9 mouse cellular contexts compared by ENCODE assay signal in the genomic region with DNA sequence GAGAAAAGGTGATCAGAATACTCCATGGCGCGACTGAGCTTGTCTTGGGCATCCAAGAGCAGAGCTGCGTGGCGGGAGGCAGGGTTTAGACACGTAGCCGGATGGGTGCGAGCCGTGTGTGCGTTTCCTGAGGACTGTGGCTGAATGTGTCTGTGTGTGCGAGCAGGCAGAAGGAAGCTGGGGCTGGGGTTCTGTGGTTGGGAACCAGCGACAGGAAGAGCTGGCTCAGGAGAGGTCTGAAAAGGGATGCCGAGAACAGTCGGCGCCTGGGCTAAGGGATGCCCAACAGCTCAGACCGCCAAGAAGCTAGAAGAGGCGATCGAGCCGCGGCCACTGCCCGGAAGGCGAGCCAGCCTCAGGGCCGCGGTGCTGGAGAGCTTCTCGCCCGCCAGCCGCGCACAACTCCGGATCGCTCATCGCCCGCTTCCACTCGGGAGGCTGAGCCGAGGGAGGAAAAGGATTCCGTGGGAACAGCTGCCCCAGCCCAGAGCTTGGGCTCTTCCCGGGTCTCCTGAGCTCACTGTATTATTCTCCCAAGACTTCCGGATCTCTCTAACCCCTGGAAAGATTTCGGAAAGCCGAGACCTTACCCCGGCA.
DNase-seq lines count a peak whose midpoint lies in the region; ATAC-seq and TF ChIP-seq lines count a peak whose summit lies in the region.
"Had no signal": no experiment of that assay in that cellular context is flagged by ENCODE, and none has a peak within 500 bp of the region (broad histone marks: within the 10 kb centered on the region; RNA-seq: fewer than 3 reads in every experiment).

No protein-coding gene starts in this region.

- intact Hi-C loops in gastrocnemius, adult 2 months (cut with DNase I): loop anchor here (10.0 kb wide), 2 partner anchors 182 to 252 kb away; no protein-coding TSS in a partner anchor

- H3K9me3 ChIP-seq in heart, embryonic 13.5 days: no peaks in the 10 kb centered on the region

- H3K4me3 ChIP-seq in gastrocnemius, adult 2 months: peak overlapping the region; percentile 92
- H3K4me3 ChIP-seq in heart, embryonic 13.5 days: peak overlapping the region; percentile 71
- peak overlapping the region; percentile 23 for H3K4me3 ChIP-seq in myocyte

- H3K79me2 ChIP-seq in myocyte (ENCODE audit: control insufficient read depth, insufficient read depth): no peaks in the 10 kb centered on the region

- under 1% methylated on average over 39 of the region's 39 CpGs for WGBS in heart, embryonic 13.5 days

- peak overlapping the region; percentile 85 for H3K9ac ChIP-seq in heart, embryonic 13.5 days

- ATAC-seq in heart, embryonic 13.5 days (ENCODE audit: extremely low read depth, insufficient number of reproducible peaks, low FRiP score, low TSS enrichment): no peak

- H3K27ac ChIP-seq in gastrocnemius, adult 2 months: peak overlapping the region; percentile 82
- no peak overlapping the region for H3K27ac ChIP-seq in heart, embryonic 13.5 days (replicated peaks)
- H3K27ac ChIP-seq: macrophage had no signal

- DNase-seq in gastrocnemius, adult 2 months: peak; percentile 66
- no peak for DNase-seq in gastrocnemius, postnatal 25 days
- DNase-seq in urinary bladder, adult 2 months (ENCODE audit: low spot score): peak; percentile 34
- DNase-seq in urinary bladder, postnatal 25 days (ENCODE audit: low spot score): no peak
- DNase-seq in kidney, postnatal 4 days: peak; percentile 52 to 57
- DNase-seq in spleen, adult 18-20 months: no peak

- peaks cover 80% of the 10 kb centered on the region for H3K27me3 ChIP-seq in heart, embryonic 13.5 days (replicated peaks)
- peaks cover 34% of the 10 kb centered on the region for H3K27me3 ChIP-seq in myocyte (ENCODE audit: control insufficient read depth, insufficient read depth, insufficient read length)

- H3K4me2 ChIP-seq in heart, embryonic 13.5 days: peak overlapping the region; percentile 97
- H3K4me2 ChIP-seq in myocyte (ENCODE audit: low read depth): peak overlapping the region; percentile 86

- no peaks in the 10 kb centered on the region for H3K36me3 ChIP-seq in heart, embryonic 13.5 days
- H3K36me3 ChIP-seq in myocyte (ENCODE audit: control insufficient read depth, insufficient read depth): no peaks in the 10 kb centered on the region

- H3ac ChIP-seq in myocyte (ENCODE audit: control insufficient read depth, insufficient read length): peak overlapping the region; percentile 24

- TF ChIP-seq POLR2A in myocyte (IDR thresholded peaks at IDR 0.05; ENCODE audit: insufficient read length, low read depth): no peak

- TF ChIP-seq CTCF in gastrocnemius, adult 2 months (IDR thresholded peaks at IDR 0.05): no peak

- peaks cover 39% of the 10 kb centered on the region for H3K4me1 ChIP-seq in heart, embryonic 13.5 days

TF ChIP-seq in myocyte, 11 proteins besides CTCF, POLR2A, EP300 and RAD21:
- TF ChIP-seq POLR2AphosphoS2 (IDR thresholded peaks at IDR 0.05; ENCODE audit: insufficient read length, low read depth) (no peak), MAX (IDR thresholded peaks at IDR 0.05; ENCODE audit: low read depth) (no peak)

Comparison
In these comparisons a context has a peak if more than half of its experiments do, and no peak if none do; other contexts are left out.
1. DNase-seq: peak in gastrocnemius, adult 2 months (single experiment), urinary bladder, adult 2 months (single experiment) and kidney, postnatal 4 days (2 of 2); none in gastrocnemius, postnatal 25 days (single experiment), urinary bladder, postnatal 25 days (single experiment) and spleen, adult 18-20 months (0 of 2).
2. H3K4me3 ChIP-seq: peak in every context shown above with its lines; median percentile 92 in gastrocnemius, adult 2 months; 71 in heart, embryonic 13.5 days; 23 in myocyte.